Mouse (Mus musculus): ENCODE measurements at regions not wholly inside any gene's neighbourhood (a gene's known extent, or its start where the extent isn't known, plus 50 kb on each side); places are given as distances from the start of the nearest gene placed in this dataset.
A peak's percentile ranks its signal among the peaks of the same experiment; 100 is the strongest.

DNA sequence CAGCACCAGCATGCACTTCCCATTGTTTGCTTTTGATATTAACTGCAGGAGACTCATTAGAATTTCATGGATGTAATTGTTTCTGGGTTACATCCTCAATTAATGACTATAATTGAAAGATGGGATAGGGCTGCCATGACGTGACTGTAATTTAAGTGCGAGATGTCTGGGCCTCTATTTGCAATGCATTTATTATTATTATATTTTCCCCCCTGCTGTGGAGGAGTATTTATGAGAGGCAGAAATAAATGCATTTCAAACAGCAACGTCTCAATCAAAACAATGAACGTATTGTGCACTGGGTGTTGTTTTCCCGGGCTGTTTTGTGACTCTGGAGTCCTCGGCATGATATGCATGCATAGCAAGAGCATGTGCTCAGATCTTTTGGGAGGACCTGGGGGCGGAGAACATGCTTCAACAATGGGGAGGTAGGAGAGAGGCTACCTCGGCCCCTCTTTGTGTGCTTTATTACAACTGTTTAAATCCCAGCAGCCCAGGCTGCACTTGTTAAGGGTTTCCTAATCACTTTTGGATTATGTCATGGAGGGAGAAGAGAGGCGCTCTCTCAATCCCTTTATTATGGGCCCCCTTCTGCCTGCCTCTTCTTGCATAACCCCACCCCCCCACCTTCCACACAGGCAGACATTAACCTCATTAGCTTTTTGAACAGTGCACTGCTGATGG is 364.2 kb downstream of the Btg1 start:
- no peak for TF ChIP-seq GATA4 (IDR thresholded peaks at IDR 0.05; ENCODE audit: insufficient replicate concordance, low read length)

DNA sequence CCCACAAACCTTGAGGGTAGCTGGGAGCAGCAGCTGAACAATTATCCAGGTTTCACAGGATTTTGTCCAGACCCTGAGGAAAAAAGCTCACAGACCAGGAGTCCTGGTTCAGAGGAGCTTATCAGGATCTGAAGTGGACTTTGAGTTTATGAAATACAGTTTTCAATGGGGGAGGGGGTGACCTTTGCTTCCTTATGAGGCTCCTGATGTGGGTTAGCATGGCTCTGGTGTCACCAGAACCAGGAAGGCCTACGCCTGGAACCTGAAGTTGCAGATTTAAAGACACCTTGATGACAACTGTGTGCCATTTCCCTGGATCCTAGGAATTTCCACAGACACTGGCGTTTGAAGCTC is 364.7 kb downstream of the Btg1 start:
- peak; percentile 76; the same call in 1 of the 2 replicates for TF ChIP-seq GATA4 (IDR thresholded peaks at IDR 0.05; ENCODE audit: insufficient replicate concordance, low read length)

- TF ChIP-seq GATA4 (IDR thresholded peaks at IDR 0.05; ENCODE audit: insufficient replicate concordance, low read length), result no peak
These were observed 384.1 kb downstream of the Btg1 start for GRCm38 (mm10) chr10:97000871-97001270.

DNA sequence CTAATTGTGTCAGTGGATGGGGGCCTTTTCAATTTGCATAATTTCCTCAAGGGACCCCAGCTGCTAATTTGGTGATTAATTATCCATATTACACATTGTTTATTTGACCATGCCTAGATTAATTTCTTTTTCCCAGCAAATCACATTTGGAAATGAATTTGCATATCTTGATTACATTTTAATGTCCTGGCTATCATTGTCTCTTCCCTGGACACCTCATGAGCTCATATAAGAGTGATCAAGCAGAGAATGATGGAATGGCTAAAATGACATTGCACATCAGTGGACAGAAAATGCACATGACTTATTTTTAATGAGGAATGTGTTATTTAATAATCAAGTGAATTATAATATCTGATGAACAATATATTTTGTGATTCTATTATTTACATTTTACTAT is 392.1 kb downstream of the Btg1 start:
- no peak for TF ChIP-seq GATA4 (IDR thresholded peaks at IDR 0.05; ENCODE audit: insufficient replicate concordance, low read length)

DNA sequence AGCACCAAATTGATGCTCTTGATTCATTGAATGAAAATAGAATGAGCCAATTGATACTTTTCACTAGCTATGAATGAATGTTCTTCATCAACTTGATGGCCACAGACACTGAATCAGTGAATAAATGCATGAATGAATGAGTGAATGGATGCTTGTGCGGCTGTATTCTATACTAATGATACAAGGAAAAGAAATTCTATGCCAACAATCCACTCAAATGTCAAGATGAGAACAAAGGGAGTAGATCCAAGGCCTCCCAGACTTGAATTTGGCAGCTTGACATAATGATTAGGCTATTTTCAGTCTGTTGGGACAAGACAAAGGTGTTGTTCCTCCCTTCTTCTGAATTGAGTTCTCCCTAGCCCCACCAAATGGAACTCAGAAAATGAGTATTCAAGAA is 393.1 kb downstream of the Btg1 start:
- TF ChIP-seq GATA4 (IDR thresholded peaks at IDR 0.05; ENCODE audit: insufficient replicate concordance, low read length), result no peak

DNA sequence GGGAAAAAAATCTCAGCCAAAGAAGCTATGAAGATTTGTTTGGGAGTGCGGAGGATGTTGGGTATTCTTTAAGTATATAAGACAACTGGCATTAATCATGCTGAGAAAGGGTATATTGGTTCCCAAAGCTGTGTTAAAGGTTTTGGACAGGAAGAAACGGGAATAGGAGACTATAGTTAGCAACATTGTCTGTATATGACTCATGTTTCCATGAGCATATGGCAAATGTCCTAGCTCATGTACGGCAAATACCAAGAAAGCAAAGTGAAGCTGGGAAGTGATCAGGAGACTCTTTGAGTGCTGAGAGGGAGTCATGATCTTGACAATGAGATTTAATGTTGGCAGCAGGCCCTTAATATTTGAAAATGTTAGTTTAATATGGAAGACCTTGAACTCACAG is 401.8 kb downstream of the Btg1 start:
- TF ChIP-seq GATA4 (IDR thresholded peaks at IDR 0.05; ENCODE audit: insufficient replicate concordance, low read length), result no peak

- no peak for TF ChIP-seq GATA4 (IDR thresholded peaks at IDR 0.05; ENCODE audit: insufficient replicate concordance, low read length)
These were observed 412.0 kb downstream of the Btg1 start for GRCm38 (mm10) chr10:97028776-97029175.

- no peak for TF ChIP-seq GATA4 (IDR thresholded peaks at IDR 0.05; ENCODE audit: insufficient replicate concordance, low read length)
These were observed 414.2 kb downstream of the Btg1 start for GRCm38 (mm10) chr10:97030996-97031395.

DNA sequence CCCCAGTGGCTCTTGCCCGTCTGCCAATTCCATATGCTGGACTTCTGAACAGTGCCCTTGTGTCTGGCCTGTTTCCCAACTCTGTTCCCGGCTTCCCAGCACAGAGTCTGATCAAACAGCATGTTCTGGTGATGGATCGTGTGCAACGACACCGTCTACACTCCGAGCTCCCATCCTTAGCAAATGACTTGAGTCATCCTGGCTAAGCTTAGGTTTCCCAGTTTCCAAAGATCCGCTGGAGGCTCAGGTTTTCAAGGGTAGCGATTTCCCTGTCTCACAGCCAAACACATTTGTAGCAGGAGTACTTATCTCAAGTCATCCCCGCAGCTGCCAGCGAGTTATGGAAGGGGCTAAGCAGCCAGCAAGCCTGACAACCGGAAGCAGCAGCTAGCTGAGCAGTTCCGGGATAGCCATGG is 418.6 kb downstream of the Btg1 start:
- TF ChIP-seq GATA4 (IDR thresholded peaks at IDR 0.05; ENCODE audit: insufficient replicate concordance, low read length), result no peak

GRCm38 (mm10) chr10:97038025-97038424 is 421.2 kb downstream of the Btg1 start:
- no peak for TF ChIP-seq GATA4 (IDR thresholded peaks at IDR 0.05; ENCODE audit: insufficient replicate concordance, low read length)

GRCm38 (mm10) chr10:97047566-97047965 is 430.8 kb downstream of the Btg1 start:
- TF ChIP-seq GATA4 (IDR thresholded peaks at IDR 0.05; ENCODE audit: insufficient replicate concordance, low read length), result no peak

GRCm38 (mm10) chr10:97047996-97048395 is 431.2 kb downstream of the Btg1 start:
- no peak for TF ChIP-seq GATA4 (IDR thresholded peaks at IDR 0.05; ENCODE audit: insufficient replicate concordance, low read length)

DNA sequence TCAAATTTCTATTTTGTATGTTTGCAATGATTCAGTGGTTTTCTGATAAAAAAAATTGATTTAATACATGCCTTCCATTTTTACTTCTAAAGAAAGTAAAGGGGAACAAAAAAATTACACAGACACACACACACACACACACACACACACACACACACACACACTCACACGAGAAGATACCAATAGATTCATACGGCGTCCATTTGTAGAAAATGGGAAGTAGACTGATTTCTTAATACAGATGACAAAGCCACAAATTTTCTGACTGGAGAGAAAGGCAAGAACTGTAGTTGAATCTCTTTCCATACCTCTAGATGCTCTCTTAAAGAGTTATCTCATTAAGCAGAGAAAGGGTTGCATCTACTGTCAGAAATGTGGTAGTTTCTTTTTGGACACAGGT is 424.9 kb upstream of the Dcn start:
- TF ChIP-seq GATA4 (IDR thresholded peaks at IDR 0.05; ENCODE audit: insufficient replicate concordance, low read length), result no peak

GRCm38 (mm10) chr10:97061961-97062360 is 417.4 kb upstream of the Dcn start:
- no peak for TF ChIP-seq GATA4 (IDR thresholded peaks at IDR 0.05; ENCODE audit: insufficient replicate concordance, low read length)

- no peak for TF ChIP-seq GATA4 (IDR thresholded peaks at IDR 0.05; ENCODE audit: insufficient replicate concordance, low read length)
These were observed 414.9 kb upstream of the Dcn start for GRCm38 (mm10) chr10:97064546-97064945.

DNA sequence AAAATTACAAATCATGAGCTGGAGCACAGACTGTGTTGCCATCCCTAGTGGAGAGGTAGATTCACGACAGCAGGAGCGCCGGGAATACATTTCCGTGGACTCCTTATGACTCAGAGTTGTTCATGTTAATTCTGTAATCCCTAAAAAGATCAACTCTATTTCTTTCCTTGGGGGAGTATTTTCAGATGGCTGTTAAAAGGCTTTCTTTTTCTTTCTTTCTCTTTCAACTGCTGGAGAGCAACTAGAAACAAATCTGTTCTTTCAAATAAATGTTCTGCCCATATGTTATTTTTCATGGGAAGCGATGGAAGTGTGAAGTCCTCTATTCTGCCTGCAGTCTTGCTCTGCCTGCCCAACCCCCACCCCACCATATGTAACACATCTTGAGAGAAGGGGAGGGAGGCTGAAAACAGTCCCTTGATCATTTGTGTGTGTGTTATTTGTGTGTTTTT is 401.4 kb upstream of the Dcn start:
- TF ChIP-seq GATA4 (IDR thresholded peaks at IDR 0.05; ENCODE audit: insufficient replicate concordance, low read length), result no peak

DNA sequence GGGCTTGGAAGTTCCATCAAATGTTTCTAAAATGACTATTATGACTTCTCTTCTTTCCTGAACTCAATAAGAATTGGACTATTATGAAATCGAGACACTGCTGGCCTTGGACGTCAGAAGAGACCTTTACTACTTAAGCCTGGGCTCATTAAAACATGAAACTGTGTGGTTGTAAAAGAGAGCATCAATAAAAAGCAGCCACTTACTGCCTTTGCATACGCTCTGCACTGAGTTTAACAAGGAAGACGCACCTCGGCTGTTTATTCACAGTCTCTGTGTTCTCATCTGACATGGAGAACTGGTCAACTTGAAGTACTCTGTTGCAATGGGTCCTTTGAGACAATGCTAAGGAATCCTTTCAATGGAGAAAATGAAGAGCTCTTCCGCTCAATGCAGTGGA is 399.8 kb upstream of the Dcn start:
- TF ChIP-seq GATA4 (IDR thresholded peaks at IDR 0.05; ENCODE audit: insufficient replicate concordance, low read length), result no peak
